Mouse (Mus musculus): ENCODE data around the gene Fosl2. TPM values are rescaled to one million over a fixed set of nuclear protein-coding genes. Genes with fewer than 3 reads are reported as not detected.
"Not testable (repeated sequence)": the region's sequence is repeated elsewhere in the genome, so short reads cannot be mapped to it uniquely, and the experiment has no call there.

Gene Fosl2
- polyA plus RNA-seq, 1 experiment from 2014 or later: 10.8 TPM

- no peak for DNase-seq (ENCODE audit: low spot score)
- no peak overlapping the region for H3K27ac ChIP-seq (replicated peaks; ENCODE audit: low read depth, low read length)
- no peaks in the 10 kb centered on the region for H3K27me3 ChIP-seq (replicated peaks; ENCODE audit: control insufficient read depth, insufficient read depth, low read length)
- no peak overlapping the region for H3K4me3 ChIP-seq (ENCODE audit: low read depth, low read length)
- H3K9me3 ChIP-seq (ENCODE audit: control insufficient read depth, low read length): no peaks in the 10 kb centered on the region
- no peak overlapping the region for H3K4me2 ChIP-seq (ENCODE audit: low read depth, low read length)
- no peak for ATAC-seq (ENCODE audit: low read depth)
- H3K9ac ChIP-seq (ENCODE audit: low read depth, low read length): no peak overlapping the region
- H3K4me1 ChIP-seq (ENCODE audit: control insufficient read depth, insufficient read depth, low read length): no peaks in the 10 kb centered on the region
- no peaks in the 10 kb centered on the region for H3K36me3 ChIP-seq (ENCODE audit: control insufficient read depth, insufficient read depth, low read length)
- 52% methylated on average over 4 of the region's 4 CpGs for WGBS
These were observed 42.1 kb downstream of the Fosl2 start for GRCm38 (mm10) chr5:32177737-32178136.

GRCm38 (mm10) chr5:32178720-32179119 is 43.1 kb downstream of the Fosl2 start:
- not testable (repeated sequence) for H3K4me3 ChIP-seq (ENCODE audit: low read depth, low read length); DNase-seq (ENCODE audit: low spot score); H3K27me3 ChIP-seq (replicated peaks; ENCODE audit: control insufficient read depth, insufficient read depth, low read length); H3K9me3 ChIP-seq (ENCODE audit: control insufficient read depth, low read length); H3K27ac ChIP-seq (replicated peaks; ENCODE audit: low read depth, low read length); H3K4me2 ChIP-seq (ENCODE audit: low read depth, low read length); H3K4me1 ChIP-seq (ENCODE audit: control insufficient read depth, insufficient read depth, low read length); H3K9ac ChIP-seq (ENCODE audit: low read depth, low read length); ATAC-seq (ENCODE audit: low read depth); H3K36me3 ChIP-seq (ENCODE audit: control insufficient read depth, insufficient read depth, low read length)
- WGBS: 72% methylated on average over 5 of the region's 6 CpGs

- ATAC-seq (ENCODE audit: low read depth) (peak; percentile 89), DNase-seq (ENCODE audit: low spot score) (peak; percentile 84)
- Histone ChIP-seq H3K4me1 (ENCODE audit: control insufficient read depth, insufficient read depth, low read length) (peaks cover 4% of the 10 kb centered on the region; the same call in 1 of the 2 replicates), H3K9ac (ENCODE audit: low read depth, low read length) (no peak overlapping the region), H3K9me3 (ENCODE audit: control insufficient read depth, low read length) (no peaks in the 10 kb centered on the region), H3K4me3 (ENCODE audit: low read depth, low read length) (no peak overlapping the region), H3K27ac (replicated peaks; ENCODE audit: low read depth, low read length) (peak overlapping the region; percentile 39; the same call in 1 of the 2 replicates), H3K36me3 (ENCODE audit: control insufficient read depth, insufficient read depth, low read length) (no peaks in the 10 kb centered on the region), H3K4me2 (ENCODE audit: low read depth, low read length) (no peak overlapping the region), H3K27me3 (replicated peaks; ENCODE audit: control insufficient read depth, insufficient read depth, low read length) (no peaks in the 10 kb centered on the region)
- 59% methylated on average over 4 of the region's 4 CpGs for WGBS
These were observed 47.5 kb downstream of the Fosl2 start for GRCm38 (mm10) chr5:32182885-32183629.

DNA sequence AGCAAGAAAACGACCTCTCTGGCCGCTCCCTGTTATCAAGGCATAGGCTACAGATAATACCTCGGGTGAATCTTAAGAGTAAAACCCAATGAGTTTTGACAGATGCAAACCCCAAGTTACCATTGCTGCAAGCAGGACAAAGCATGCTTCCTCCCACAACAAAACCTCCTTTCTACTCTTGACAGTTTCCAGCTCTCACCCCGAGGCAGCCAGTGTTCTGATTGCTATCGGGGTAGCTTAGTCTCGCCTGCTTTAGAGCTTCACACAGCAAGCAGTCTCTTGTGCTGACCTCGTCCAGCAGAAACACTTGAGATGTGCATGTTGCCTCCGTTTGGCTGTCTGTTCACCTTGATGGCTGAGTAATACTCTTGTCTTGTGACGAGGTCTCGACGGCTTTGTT is 52.1 kb downstream of the Fosl2 start:
- Histone ChIP-seq H3K9ac (ENCODE audit: low read depth, low read length) (no peak overlapping the region), H3K4me1 (ENCODE audit: control insufficient read depth, insufficient read depth, low read length) (peaks cover 4% of the 10 kb centered on the region; the same call in 1 of the 2 replicates), H3K4me2 (ENCODE audit: low read depth, low read length) (no peak overlapping the region), H3K36me3 (ENCODE audit: control insufficient read depth, insufficient read depth, low read length) (no peaks in the 10 kb centered on the region), H3K4me3 (ENCODE audit: low read depth, low read length) (no peak overlapping the region), H3K27me3 (replicated peaks; ENCODE audit: control insufficient read depth, insufficient read depth, low read length) (no peaks in the 10 kb centered on the region), H3K27ac (replicated peaks; ENCODE audit: low read depth, low read length) (no peak overlapping the region), H3K9me3 (ENCODE audit: control insufficient read depth, low read length) (no peaks in the 10 kb centered on the region)
- WGBS: 33% methylated on average over 11 of the region's 11 CpGs
- ATAC-seq (ENCODE audit: low read depth) (no peak), DNase-seq (ENCODE audit: low spot score) (peak; percentile 7)

GRCm38 (mm10) chr5:32191259-32191658 is 55.7 kb downstream of the Fosl2 start:
- no peaks in the 10 kb centered on the region for H3K27me3 ChIP-seq (replicated peaks; ENCODE audit: control insufficient read depth, insufficient read depth, low read length)
- no peaks in the 10 kb centered on the region; the same call in 1 of the 2 replicates for H3K4me1 ChIP-seq (ENCODE audit: control insufficient read depth, insufficient read depth, low read length)
- no peaks in the 10 kb centered on the region for H3K36me3 ChIP-seq (ENCODE audit: control insufficient read depth, insufficient read depth, low read length)
- 65% methylated on average over 5 of the region's 5 CpGs for WGBS
- H3K4me2 ChIP-seq (ENCODE audit: low read depth, low read length): no peak overlapping the region
- peak; percentile 8 for DNase-seq (ENCODE audit: low spot score)
- ATAC-seq (ENCODE audit: low read depth): no peak
- H3K4me3 ChIP-seq (ENCODE audit: low read depth, low read length): no peak overlapping the region
- H3K27ac ChIP-seq (replicated peaks; ENCODE audit: low read depth, low read length): no peak overlapping the region
- no peak overlapping the region for H3K9ac ChIP-seq (ENCODE audit: low read depth, low read length)
- H3K9me3 ChIP-seq (ENCODE audit: control insufficient read depth, low read length): no peaks in the 10 kb centered on the region

- DNase-seq (ENCODE audit: low spot score): no peak
- no peaks in the 10 kb centered on the region; the same call in 1 of the 2 replicates for H3K4me1 ChIP-seq (ENCODE audit: control insufficient read depth, insufficient read depth, low read length)
These were observed 56.6 kb downstream of the Fosl2 start for GRCm38 (mm10) chr5:32192016-32192845.

DNA sequence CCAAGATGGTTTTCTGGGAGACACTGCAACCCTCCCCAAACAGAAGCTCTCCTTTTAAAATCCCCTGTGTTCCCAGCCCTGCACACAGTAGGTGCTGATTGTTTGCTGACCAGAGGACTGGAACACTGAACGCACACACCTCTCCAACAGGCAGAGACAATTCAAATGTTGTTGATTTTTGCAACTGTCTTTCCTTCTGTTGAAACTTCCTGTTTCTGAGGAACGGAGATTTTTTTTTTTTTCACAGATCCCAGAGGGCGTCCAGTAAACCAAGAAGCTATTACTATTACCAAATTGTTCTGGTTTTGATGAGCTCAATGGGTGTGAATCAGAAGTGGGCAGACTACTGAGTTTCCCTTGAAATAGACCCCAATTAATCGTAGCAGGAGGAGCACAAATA is 58.6 kb downstream of the Fosl2 start:
- DNase-seq (ENCODE audit: low spot score) (no peak), ATAC-seq (ENCODE audit: low read depth) (no peak)
- Histone ChIP-seq H3K9me3 (ENCODE audit: control insufficient read depth, low read length) (no peaks in the 10 kb centered on the region), H3K27me3 (replicated peaks; ENCODE audit: control insufficient read depth, insufficient read depth, low read length) (no peaks in the 10 kb centered on the region), H3K27ac (replicated peaks; ENCODE audit: low read depth, low read length) (no peak overlapping the region), H3K4me1 (ENCODE audit: control insufficient read depth, insufficient read depth, low read length) (no peaks in the 10 kb centered on the region; the same call in 1 of the 2 replicates), H3K4me2 (ENCODE audit: low read depth, low read length) (no peak overlapping the region), H3K4me3 (ENCODE audit: low read depth, low read length) (no peak overlapping the region), H3K9ac (ENCODE audit: low read depth, low read length) (no peak overlapping the region), H3K36me3 (ENCODE audit: control insufficient read depth, insufficient read depth, low read length) (no peaks in the 10 kb centered on the region)
- 67% methylated on average over 4 of the region's 4 CpGs for WGBS

More at GRCm38 (mm10) chr5:32192016-32192845, 56.6 kb downstream of the Fosl2 start:
- no peak for ATAC-seq (ENCODE audit: low read depth)
- no peak overlapping the region for H3K4me2 ChIP-seq (ENCODE audit: low read depth, low read length)
- H3K4me3 ChIP-seq (ENCODE audit: low read depth, low read length): no peak overlapping the region
- no peaks in the 10 kb centered on the region for H3K27me3 ChIP-seq (replicated peaks; ENCODE audit: control insufficient read depth, insufficient read depth, low read length)
- H3K36me3 ChIP-seq (ENCODE audit: control insufficient read depth, insufficient read depth, low read length): no peaks in the 10 kb centered on the region
- no peaks in the 10 kb centered on the region for H3K9me3 ChIP-seq (ENCODE audit: control insufficient read depth, low read length)
- no peak overlapping the region for H3K9ac ChIP-seq (ENCODE audit: low read depth, low read length)
- 79% methylated on average over 16 of the region's 16 CpGs for whole genome bisulfite sequencing
- no peak overlapping the region for H3K27ac ChIP-seq (replicated peaks; ENCODE audit: low read depth, low read length)

DNA sequence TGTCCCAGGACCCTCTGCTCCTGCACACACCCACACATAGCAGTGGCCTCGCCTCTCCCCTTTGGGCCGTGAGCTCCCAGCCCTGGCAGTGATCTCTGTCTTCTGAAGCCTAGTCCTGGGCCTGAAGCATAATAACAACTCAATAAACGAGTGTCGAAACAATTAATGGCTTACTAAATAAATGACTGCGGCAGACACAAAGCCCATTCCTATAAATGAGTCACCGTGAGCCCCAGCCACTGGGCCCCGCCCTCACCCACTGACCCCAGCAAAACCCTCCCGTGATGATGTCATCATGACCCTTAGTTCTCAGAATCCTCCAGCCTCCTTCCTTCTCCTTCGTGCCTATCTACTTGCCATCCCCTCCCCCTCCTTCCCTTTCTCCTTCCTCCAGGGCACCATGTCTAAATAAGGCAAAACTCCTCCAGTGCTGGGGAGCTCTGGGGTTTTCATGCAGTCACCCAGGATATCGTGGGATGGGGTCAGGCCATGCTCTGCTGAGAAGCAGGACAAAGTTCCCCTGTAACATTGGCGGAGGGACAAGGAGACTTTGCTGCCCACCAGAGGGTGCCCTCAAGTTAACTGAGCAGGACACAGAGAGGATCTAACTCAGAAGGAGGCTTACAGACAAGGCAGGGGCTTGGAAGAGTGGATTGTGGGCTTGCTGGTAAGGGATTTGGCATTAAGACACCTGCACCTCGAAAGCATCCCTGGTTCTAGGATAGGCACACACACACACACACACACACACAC is 60.4 kb downstream of the Fosl2 start:
- Histone ChIP-seq H3K9ac (ENCODE audit: low read depth, low read length) (no peak overlapping the region; the same call in 1 of the 2 replicates), H3K4me3 (ENCODE audit: low read depth, low read length) (no peak overlapping the region), H3K4me1 (ENCODE audit: control insufficient read depth, insufficient read depth, low read length) (no peaks in the 10 kb centered on the region; the same call in 1 of the 2 replicates), H3K4me2 (ENCODE audit: low read depth, low read length) (no peak overlapping the region), H3K27me3 (replicated peaks; ENCODE audit: control insufficient read depth, insufficient read depth, low read length) (no peaks in the 10 kb centered on the region), H3K36me3 (ENCODE audit: control insufficient read depth, insufficient read depth, low read length) (no peaks in the 10 kb centered on the region), H3K9me3 (ENCODE audit: control insufficient read depth, low read length) (no peaks in the 10 kb centered on the region), H3K27ac (replicated peaks; ENCODE audit: low read depth, low read length) (no peak overlapping the region)
- ATAC-seq (ENCODE audit: low read depth) (no peak), DNase-seq (ENCODE audit: low spot score) (no peak)
- WGBS: 60% methylated on average over 12 of the region's 12 CpGs
